Comparison of ENCODE assay signal across 29 mouse cellular contexts in genomic region chr12:72942171-72942570, GRCm38 (mm10). TPM values are rescaled to one million over a fixed set of nuclear protein-coding genes. Genes with fewer than 3 reads are reported as not detected.
DNase-seq lines count a peak whose midpoint lies in the region; ATAC-seq and TF ChIP-seq lines count a peak whose summit lies in the region.
"Had no signal": no experiment of that assay in that cellular context is flagged by ENCODE, and none has a peak within 500 bp of the region (broad histone marks: within the 10 kb centered on the region; RNA-seq: fewer than 3 reads in every experiment).

No protein-coding gene starts in this region.

- H3K27me3 ChIP-seq in forebrain, postnatal 0 days (ENCODE audit: insufficient read depth, low read length) = peaks cover 95% of the 10 kb centered on the region
- peaks cover 98% of the 10 kb centered on the region for H3K27me3 ChIP-seq in forebrain, embryonic 13.5 days
- H3K27me3 ChIP-seq in midbrain, embryonic 14.5 days (ENCODE audit: control insufficient read depth, insufficient read depth, low read length) = peaks cover 97% of the 10 kb centered on the region
- H3K27me3 ChIP-seq in midbrain, embryonic 16.5 days (ENCODE audit: control insufficient read depth, insufficient read depth, low read depth, low read length) = peaks cover 58% of the 10 kb centered on the region

- no peaks in the 10 kb centered on the region for H3K4me1 ChIP-seq in forebrain, postnatal 0 days (ENCODE audit: insufficient read depth)
- H3K4me1 ChIP-seq in forebrain, embryonic 13.5 days = peaks cover 19% of the 10 kb centered on the region
- 0 out of 2 replicates have a peak, but pooled peaks cover 5% of the 10 kb centered on the region for H3K4me1 ChIP-seq in midbrain, embryonic 14.5 days (ENCODE audit: control insufficient read depth, insufficient read depth, low read length)
- peaks cover 12% of the 10 kb centered on the region for H3K4me1 ChIP-seq in midbrain, embryonic 16.5 days (ENCODE audit: control insufficient read depth, insufficient read depth, low read length)

- peak; percentile 39 for DNase-seq in embryo, embryonic 10.5 days (ENCODE audit: low spot score)
- no peak for DNase-seq in embryo, embryonic 11 days
- DNase-seq in forebrain, postnatal 0 days = peak; percentile 22
- DNase-seq in midbrain, embryonic 14.5 days = peak; percentile 22
- DNase-seq: adrenal gland, adult 8-10 months; adrenal gland, postnatal 25 days; cerebellum, adult 11-12 months; cerebellum, adult 8-10 months; gastrocnemius, adult 2 months; gastrocnemius, postnatal 14 days; heart, adult 11 months; kidney, adult 18-20 months had no signal

- no peaks in the 10 kb centered on the region for H3K36me3 ChIP-seq in forebrain, postnatal 0 days (ENCODE audit: insufficient read depth)
- H3K36me3 ChIP-seq in forebrain, embryonic 13.5 days (ENCODE audit: poor library complexity, severe bottlenecking) = no peaks in the 10 kb centered on the region
- no peaks in the 10 kb centered on the region for H3K36me3 ChIP-seq in midbrain, embryonic 14.5 days (ENCODE audit: control insufficient read depth, insufficient read depth, low read length)
- no peaks in the 10 kb centered on the region for H3K36me3 ChIP-seq in midbrain, embryonic 16.5 days (ENCODE audit: control insufficient read depth, insufficient read depth, low read length)
- H3K36me3 ChIP-seq: embryonic facial prominence, embryonic 15.5 days had no signal

- ATAC-seq in forebrain, postnatal 0 days = no peak
- ATAC-seq in forebrain, embryonic 13.5 days = no peak
- ATAC-seq in midbrain, embryonic 14.5 days (ENCODE audit: low FRiP score, low TSS enrichment) = no peak
- no peak for ATAC-seq in midbrain, embryonic 16.5 days
- ATAC-seq: activated CD4-positive, CD25-positive, alpha-beta regulatory T cell, adult 4 months; forebrain, embryonic 16.5 days; hindbrain, postnatal 0 days; inflammation-experienced regulatory T-cells, adult 6 months; intestine, embryonic 16.5 days had no signal

- no peak for TF ChIP-seq CTCF in forebrain, postnatal 0 days (IDR thresholded peaks at IDR 0.05; ENCODE audit: low read depth)

- 23% methylated on average over 6 of the region's 6 CpGs for WGBS in forebrain, postnatal 0 days
- WGBS in forebrain, embryonic 13.5 days = 22% methylated on average over 6 of the region's 6 CpGs
- 15% methylated on average over 6 of the region's 6 CpGs for WGBS in midbrain, embryonic 14.5 days
- WGBS in midbrain, embryonic 16.5 days = 23% methylated on average over 6 of the region's 6 CpGs

- H3K27ac ChIP-seq in forebrain, postnatal 0 days (ENCODE audit: low read depth, low read length) = no peak overlapping the region
- H3K27ac ChIP-seq in forebrain, embryonic 13.5 days = no peak overlapping the region
- H3K27ac ChIP-seq in midbrain, embryonic 14.5 days (replicated peaks; ENCODE audit: low read depth, low read length) = no peak overlapping the region
- no peak overlapping the region for H3K27ac ChIP-seq in midbrain, embryonic 16.5 days (ENCODE audit: low read length)
- H3K27ac ChIP-seq: embryonic facial prominence, embryonic 15.5 days; gastrocnemius, adult 2 months; hindbrain, embryonic 14.5 days; hindbrain, postnatal 0 days had no signal

- no peak overlapping the region for H3K9ac ChIP-seq in forebrain, postnatal 0 days
- no peak overlapping the region for H3K9ac ChIP-seq in forebrain, embryonic 13.5 days
- H3K9ac ChIP-seq in midbrain, embryonic 14.5 days (replicated peaks; ENCODE audit: low read length) = no peak overlapping the region
- no peak overlapping the region for H3K9ac ChIP-seq in midbrain, embryonic 16.5 days (ENCODE audit: low read depth, low read length)
- H3K9ac ChIP-seq: embryonic facial prominence, embryonic 15.5 days; hindbrain, embryonic 14.5 days had no signal

- H3K4me3 ChIP-seq in forebrain, postnatal 0 days (ENCODE audit: low read depth, low read length) = no peak overlapping the region
- no peak overlapping the region for H3K4me3 ChIP-seq in forebrain, embryonic 13.5 days
- H3K4me3 ChIP-seq in midbrain, embryonic 14.5 days (replicated peaks; ENCODE audit: low read depth, low read length) = no peak overlapping the region
- no peak overlapping the region for H3K4me3 ChIP-seq in midbrain, embryonic 16.5 days (ENCODE audit: low read depth, low read length)
- H3K4me3 ChIP-seq: embryonic facial prominence, embryonic 15.5 days; gastrocnemius, adult 2 months had no signal

- no peak overlapping the region for H3K4me2 ChIP-seq in forebrain, postnatal 0 days (ENCODE audit: low read depth)
- H3K4me2 ChIP-seq in forebrain, embryonic 13.5 days = no peak overlapping the region
- H3K4me2 ChIP-seq in midbrain, embryonic 14.5 days (ENCODE audit: low read length) = no peak overlapping the region
- H3K4me2 ChIP-seq in midbrain, embryonic 16.5 days (ENCODE audit: low read length) = no peak overlapping the region
- H3K4me2 ChIP-seq: embryonic facial prominence, embryonic 15.5 days; heart, embryonic 11.5 days; hindbrain, embryonic 14.5 days had no signal

- H3K9me3 ChIP-seq in forebrain, postnatal 0 days (ENCODE audit: low read length) = no peaks in the 10 kb centered on the region
- H3K9me3 ChIP-seq in forebrain, embryonic 13.5 days (replicated peaks) = no peaks in the 10 kb centered on the region
- H3K9me3 ChIP-seq in midbrain, embryonic 14.5 days (ENCODE audit: control insufficient read depth, low read length) = no peaks in the 10 kb centered on the region
- H3K9me3 ChIP-seq in midbrain, embryonic 16.5 days (replicated peaks; ENCODE audit: control insufficient read depth, low read length, poor library complexity, severe bottlenecking) = no peaks in the 10 kb centered on the region
- H3K9me3 ChIP-seq: embryonic facial prominence, embryonic 15.5 days had no signal

RNA-seq across cellular contexts. Expression of gene 4930447C04Rik, which starts 1.6 kb away (rescaled TPM):
- total RNA-seq in forebrain, postnatal 0 days (2014; rRNA removed) = 4.3 and 9.4 TPM in 2 replicates
- polyA plus RNA-seq in forebrain, postnatal 0 days (2015; fragmentation: Nextera tagmentation; extraction: Ambion mirVana) = 2.3 TPM in 2 replicates
- polyA plus RNA-seq in forebrain, embryonic 13.5 days (2015; fragmentation: Nextera tagmentation; extraction: Ambion mirVana) = 1.8 and 2.1 TPM in 2 replicates
- 2.9 and 3.0 TPM in 2 replicates for polyA plus RNA-seq in midbrain, embryonic 14.5 days (2014; fragmentation: Nextera tagmentation; extraction: Ambion mirVana)
- 5.0 and 6.1 TPM in 2 replicates for polyA plus RNA-seq in midbrain, embryonic 16.5 days (2015; fragmentation: Nextera tagmentation; extraction: Ambion mirVana)
- total RNA-seq: gastrocnemius, adult 2 months had no signal
- polyA plus RNA-seq: inflammation-experienced regulatory T-cells, adult 6 months had no signal

RNA-seq across cellular contexts. Expression of gene Six6, which starts 2.5 kb away (rescaled TPM):
- total RNA-seq in forebrain, postnatal 0 days (2014; rRNA removed) = 1.2 and 4.0 TPM in 2 replicates
- polyA plus RNA-seq in forebrain, postnatal 0 days (2015; fragmentation: Nextera tagmentation; extraction: Ambion mirVana) = 0.06 and 0.77 TPM in 2 replicates
- 1.3 and 2.9 TPM in 2 replicates for polyA plus RNA-seq in forebrain, embryonic 13.5 days (2015; fragmentation: Nextera tagmentation; extraction: Ambion mirVana)
- polyA plus RNA-seq in midbrain, embryonic 14.5 days (2014; fragmentation: Nextera tagmentation; extraction: Ambion mirVana) = not detected in 2 replicates
- polyA plus RNA-seq in midbrain, embryonic 16.5 days (2015; fragmentation: Nextera tagmentation; extraction: Ambion mirVana) = 0.85 and 2.1 TPM in 2 replicates
- total RNA-seq: adrenal gland, adult 8-10 months; adrenal gland, postnatal 25 days; ES-E14; gastrocnemius, adult 2 months; gastrocnemius, postnatal 14 days; gastrocnemius, postnatal 4 days; heart, adult 8-10 months; heart, postnatal 25 days; hematopoietic stem cell, adult 5-6 weeks; hindbrain, postnatal 0 days had no signal
- polyA plus RNA-seq: heart, embryonic 11.5 days; heart, embryonic 14.5 days; heart, postnatal 0 days; hindbrain, embryonic 14.5 days; hindbrain, postnatal 0 days; inflammation-experienced regulatory T-cells, adult 6 months; intestine, embryonic 16.5 days had no signal
